Mouse (Mus musculus): ENCODE results near the gene Ppp1r9a.

DNA sequence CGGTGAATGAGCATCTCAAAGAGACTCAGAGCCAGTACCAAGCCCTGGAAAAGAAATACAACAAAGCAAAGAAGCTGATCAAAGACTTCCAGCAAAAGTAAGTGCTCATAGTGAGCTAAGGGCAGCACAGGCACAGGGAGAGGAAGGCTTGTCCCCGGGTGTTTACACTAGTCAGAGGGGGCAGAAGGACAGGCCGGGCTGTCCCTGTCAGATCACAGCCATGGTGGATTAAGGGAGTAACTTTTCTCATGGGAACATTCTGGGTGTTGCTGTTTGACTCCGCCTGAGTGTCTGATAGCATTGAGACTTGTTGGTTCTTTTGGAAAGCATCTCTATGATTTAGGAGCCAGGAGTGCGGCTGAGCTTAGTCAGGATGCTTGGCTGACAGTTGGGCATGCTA lies 211.0 kb downstream of the Ppp1r9a start:
- no peak for TF ChIP-seq CTCF (IDR thresholded peaks at IDR 0.05; ENCODE audit: borderline replicate concordance, extremely low read depth, insufficient read depth, insufficient read length)
- no peak for TF ChIP-seq POLR2A (IDR thresholded peaks at IDR 0.05; ENCODE audit: borderline replicate concordance, extremely low read depth, insufficient read depth, insufficient read length, poor library complexity, severe bottlenecking)
